Comparison of ENCODE assay signal across 17 mouse cellular contexts in genomic region chr3:98159289-98159688, GRCm38 (mm10). TPM values are rescaled to one million over a fixed set of nuclear protein-coding genes. Genes with fewer than 3 reads are reported as not detected.
DNase-seq lines count a peak whose midpoint lies in the region; ATAC-seq and TF ChIP-seq lines count a peak whose summit lies in the region.
"Had no signal": no experiment of that assay in that cellular context is flagged by ENCODE, and none has a peak within 500 bp of the region (broad histone marks: within the 10 kb centered on the region; RNA-seq: fewer than 3 reads in every experiment).

No protein-coding gene starts in this region.

- H3K27ac ChIP-seq in hindbrain, embryonic 12.5 days: no peak overlapping the region
- H3K27ac ChIP-seq in hindbrain, embryonic 10.5 days: no peak overlapping the region
- H3K27ac ChIP-seq in neural tube, embryonic 13.5 days (replicated peaks): no peak overlapping the region
- H3K27ac ChIP-seq: macrophage had no signal

- DNase-seq in hindbrain, embryonic 10.5 days (ENCODE audit: low spot score): no peak
- DNase-seq in neural tube, embryonic 10.5 days (ENCODE audit: extremely low spot score, low spot score): no peak
- peak; percentile 81 for DNase-seq in brain, embryonic 14.5 days (ENCODE audit: low read depth)
- no peak for DNase-seq in T-cell, adult 2 months (ENCODE audit: low spot score)
- DNase-seq in left cerebral cortex, postnatal 14 days (ENCODE audit: low spot score in 2 of 2): no peak
- DNase-seq: cerebellum, adult 8-10 months; gastrocnemius, postnatal 36 days; kidney, postnatal 14 days had no signal

- no peaks in the 10 kb centered on the region for H3K4me1 ChIP-seq in hindbrain, embryonic 12.5 days
- 0 out of 2 replicates have a peak, but pooled peaks cover 4% of the 10 kb centered on the region for H3K4me1 ChIP-seq in hindbrain, embryonic 10.5 days (replicated peaks)
- no peaks in the 10 kb centered on the region for H3K4me1 ChIP-seq in neural tube, embryonic 13.5 days (replicated peaks)

- no peak for TF ChIP-seq CTCF in brain, embryonic 14.5 days (IDR thresholded peaks at IDR 0.05; ENCODE audit: borderline replicate concordance, extremely low read depth, insufficient read depth, insufficient read length)

- H3K4me3 ChIP-seq in hindbrain, embryonic 12.5 days: no peak overlapping the region
- H3K4me3 ChIP-seq in hindbrain, embryonic 10.5 days: no peak overlapping the region
- H3K4me3 ChIP-seq in neural tube, embryonic 13.5 days: no peak overlapping the region

- H3K4me2 ChIP-seq in hindbrain, embryonic 12.5 days (replicated peaks): no peak overlapping the region
- H3K4me2 ChIP-seq in neural tube, embryonic 13.5 days: no peak overlapping the region

- H3K27me3 ChIP-seq in hindbrain, embryonic 12.5 days: no peaks in the 10 kb centered on the region
- no peaks in the 10 kb centered on the region for H3K27me3 ChIP-seq in hindbrain, embryonic 10.5 days (ENCODE audit: insufficient read depth, poor library complexity, severe bottlenecking)
- H3K27me3 ChIP-seq in neural tube, embryonic 13.5 days: no peaks in the 10 kb centered on the region

- no peak for TF ChIP-seq POLR2A in brain, embryonic 14.5 days (IDR thresholded peaks at IDR 0.05; ENCODE audit: borderline replicate concordance, extremely low read depth, insufficient read depth, insufficient read length, poor library complexity, severe bottlenecking)

- no peak overlapping the region for H3K9ac ChIP-seq in hindbrain, embryonic 12.5 days
- H3K9ac ChIP-seq in neural tube, embryonic 13.5 days: no peak overlapping the region

- intact Hi-C loops in left cerebral cortex, postnatal 14 days (cut with DNase I): no loop called here

- no peaks in the 10 kb centered on the region for H3K36me3 ChIP-seq in hindbrain, embryonic 12.5 days
- H3K36me3 ChIP-seq in hindbrain, embryonic 10.5 days: no peaks in the 10 kb centered on the region
- no peaks in the 10 kb centered on the region for H3K36me3 ChIP-seq in neural tube, embryonic 13.5 days
- H3K36me3 ChIP-seq: G1E had no signal

- no peaks in the 10 kb centered on the region for H3K9me3 ChIP-seq in hindbrain, embryonic 12.5 days (replicated peaks)
- no peaks in the 10 kb centered on the region for H3K9me3 ChIP-seq in hindbrain, embryonic 10.5 days
- H3K9me3 ChIP-seq in neural tube, embryonic 13.5 days: no peaks in the 10 kb centered on the region

- ATAC-seq in hindbrain, embryonic 12.5 days (ENCODE audit: low FRiP score): peak; percentile 50
- peak; percentile 27; the same call in 1 of the 2 replicates for ATAC-seq in neural tube, embryonic 13.5 days (ENCODE audit: low read depth)
- 0 out of 2 replicates have a peak, but pooled peaks have one; percentile 14 for ATAC-seq in megakaryocyte progenitor cell, adult 5-6 weeks (replicated peaks; ENCODE audit: poor library complexity)

- 50% methylated on average over 4 of the region's 4 CpGs for WGBS in hindbrain, embryonic 12.5 days
- 78% methylated on average over 4 of the region's 4 CpGs for WGBS in hindbrain, embryonic 10.5 days
- 16% methylated on average over 4 of the region's 4 CpGs for WGBS in neural tube, embryonic 13.5 days

RNA-seq across cellular contexts. Expression of gene Adam30, which starts 1.1 kb away (rescaled TPM):
- not detected in 2 replicates for polyA plus RNA-seq in hindbrain, embryonic 12.5 days (2016; fragmentation: Nextera tagmentation; extraction: Ambion mirVana)
- not detected in 2 replicates for polyA plus RNA-seq in hindbrain, embryonic 10.5 days (2016; fragmentation: Nextera tagmentation; extraction: Ambion mirVana)
- not detected in 2 replicates for polyA plus RNA-seq in neural tube, embryonic 13.5 days (2015; fragmentation: Nextera tagmentation; extraction: Ambion mirVana)
- not detected in 2 replicates for polyA plus RNA-seq in brain, embryonic 14.5 days (2012; rRNA removed)
- 0.05 TPM in 1 of 2 replicates, not detected in the other for total RNA-seq in megakaryocyte progenitor cell, adult 5-6 weeks (2015)
- total RNA-seq in megakaryocyte progenitor cell, adult 5-6 weeks (2017): not detected in 2 replicates
- total RNA-seq in left cerebral cortex, postnatal 14 days (2021): not detected
- total RNA-seq: gastrocnemius, postnatal 36 days; layer of hippocampus, postnatal 25 days had no signal
- polyA plus RNA-seq: G1E; heart, embryonic 14.5 days; limb, embryonic 11.5 days; liver, embryonic 16.5 days; macrophage had no signal
